Mouse (Mus musculus) gastrocnemius, postnatal 4 days (tissue): ENCODE measurements around the gene Rom1. TPM values are rescaled to one million over a fixed set of nuclear protein-coding genes. Genes with fewer than 3 reads are reported as not detected.
"Not testable (repeated sequence)": the region's sequence is repeated elsewhere in the genome, so short reads cannot be mapped to it uniquely, and the experiment has no call there.

Experiments used
- DNase-seq, 2 experiments: peaks; one replicate each; pipeline ENCODE4 v3.0.0; 2021 to 2022; ENCODE audit warnings: low spot score in 2 of 2, mixed read lengths in 2 of 2
- microRNA-seq: library from miRNA; unstranded; fragments of <30 nt; microRNA quantifications from one replicate; pipeline ENCODE4 v1.2.0, GENCODE M21; 2021
- total RNA-seq, 2 experiments: library from RNA; stranded (reverse); gene quantifications; 2 replicates each; pipeline ENCODE4 v1.2.3; 2021

The Rom1 gene
- total RNA-seq, 2 experiments from 2014 or later: 4.4 to 4.9 TPM

DNA sequence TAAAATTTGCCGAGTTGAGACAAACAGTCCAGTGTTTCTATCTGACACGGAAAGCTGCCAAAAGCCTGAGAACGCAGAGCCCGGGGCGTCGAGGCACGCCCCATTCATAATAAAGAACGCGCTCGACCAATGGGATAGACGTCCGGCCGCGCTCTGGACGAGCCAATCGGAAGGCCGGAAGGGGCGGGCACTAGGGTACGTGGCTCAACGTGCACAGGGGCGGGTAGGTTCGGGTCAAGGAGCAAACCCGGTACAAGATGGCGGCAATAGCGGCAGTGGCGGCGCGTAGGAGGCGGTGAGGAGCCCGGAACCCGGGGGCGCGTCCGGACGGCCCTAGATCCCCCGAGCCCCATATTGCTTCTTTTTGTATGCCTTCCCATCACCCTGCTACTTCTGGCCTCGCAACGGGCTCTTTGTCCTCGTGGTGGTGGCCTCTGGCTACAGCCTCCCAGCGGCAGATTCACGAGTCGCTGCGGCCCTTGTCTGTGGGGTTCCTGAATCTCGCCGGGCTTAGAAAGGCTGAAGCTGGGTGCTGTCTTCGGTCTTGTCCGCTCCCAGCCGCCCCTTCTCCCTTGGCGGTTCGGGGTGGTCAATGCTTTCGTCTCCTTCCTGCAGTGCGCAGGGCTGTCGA lies 31.2 kb downstream of the Rom1 start, which contains the start of gene Ganab:
Ganab (plus strand) TSS at position 207 of the 631 bp plus-strand sequence.
- DNase-seq: peak; percentile 88 to 95

DNA sequence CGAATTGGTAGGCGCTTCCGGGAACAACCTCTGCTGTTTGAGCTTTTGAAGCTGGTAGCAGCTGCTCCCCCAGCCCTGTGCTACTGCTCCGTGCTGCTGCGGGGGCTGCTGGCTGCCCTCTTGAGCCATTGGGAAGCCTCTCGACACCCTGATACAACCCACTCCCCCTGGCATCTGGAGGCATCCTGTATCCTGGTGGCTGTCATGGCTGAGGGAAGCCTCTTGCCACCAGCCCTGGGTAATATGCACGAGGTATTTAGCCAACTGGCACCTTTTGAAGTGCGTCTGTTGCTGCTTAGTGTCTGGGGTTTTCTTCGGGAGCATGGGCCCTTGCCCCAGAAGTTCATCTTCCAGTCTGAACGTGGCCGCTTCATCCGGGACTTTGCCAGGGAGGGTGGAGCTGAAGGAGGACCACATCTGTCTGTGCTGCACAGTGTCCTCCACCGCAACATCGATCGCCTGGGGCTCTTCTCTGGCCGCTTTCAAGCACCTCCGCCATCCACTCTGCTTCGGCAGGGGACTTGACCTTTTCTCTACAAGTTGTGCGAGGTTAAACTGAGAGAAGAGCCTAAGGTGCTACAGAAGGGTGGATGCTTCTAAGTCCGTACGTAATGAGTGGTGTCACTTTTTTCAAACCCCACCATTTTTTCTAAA lies 31.8 kb downstream of the Rom1 start:
- peak in 1 of 2 experiments; percentile 68 for DNase-seq

DNA sequence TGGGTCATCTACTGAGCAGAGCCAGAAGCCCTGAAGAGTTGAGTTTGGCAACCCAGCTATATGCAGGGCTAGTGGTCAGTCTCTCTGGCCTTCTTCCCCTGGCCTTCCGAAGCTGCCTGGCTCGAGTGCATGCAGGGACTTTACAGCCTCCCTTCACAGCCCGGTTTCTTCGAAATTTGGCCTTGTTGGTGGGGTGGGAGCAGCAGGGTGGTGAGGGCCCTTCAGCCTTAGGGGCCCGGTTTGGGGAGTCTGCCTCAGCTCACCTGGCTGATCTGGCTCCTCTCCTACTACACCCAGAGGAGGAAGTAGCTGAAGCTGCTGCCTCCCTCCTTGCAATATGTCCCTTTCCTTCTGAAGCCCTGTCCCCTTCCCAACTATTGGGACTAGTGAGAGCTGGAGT lies 32.9 kb downstream of the Rom1 start:
- DNase-seq: not testable (repeated sequence)

DNA sequence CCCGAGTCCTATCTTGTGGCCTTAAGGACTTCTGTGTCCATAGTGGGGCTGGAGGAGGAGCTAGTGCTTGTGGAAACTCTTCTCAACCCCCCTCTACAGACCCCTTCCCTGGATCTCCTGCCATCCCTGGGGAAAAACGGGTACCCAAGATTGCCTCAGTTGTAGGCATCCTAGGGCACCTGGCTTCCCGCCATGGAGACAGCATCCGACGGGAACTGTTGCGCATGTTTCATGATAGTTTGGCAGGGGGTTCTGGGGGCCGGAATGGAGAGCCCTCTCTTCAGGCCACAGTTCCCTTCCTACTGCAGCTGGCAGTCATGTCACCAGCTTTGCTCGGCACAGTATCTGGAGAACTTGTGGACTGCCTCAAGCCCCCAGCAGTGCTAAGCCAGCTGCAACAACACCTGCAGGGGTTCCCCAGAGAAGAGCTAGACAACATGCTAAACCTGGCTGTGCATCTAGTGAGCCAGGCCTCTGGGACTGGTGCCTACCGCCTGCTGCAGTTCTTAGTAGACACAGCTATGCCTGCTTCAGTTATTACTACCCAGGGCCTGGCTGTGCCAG lies 33.7 kb downstream of the Rom1 start:
- no peak for DNase-seq

DNA sequence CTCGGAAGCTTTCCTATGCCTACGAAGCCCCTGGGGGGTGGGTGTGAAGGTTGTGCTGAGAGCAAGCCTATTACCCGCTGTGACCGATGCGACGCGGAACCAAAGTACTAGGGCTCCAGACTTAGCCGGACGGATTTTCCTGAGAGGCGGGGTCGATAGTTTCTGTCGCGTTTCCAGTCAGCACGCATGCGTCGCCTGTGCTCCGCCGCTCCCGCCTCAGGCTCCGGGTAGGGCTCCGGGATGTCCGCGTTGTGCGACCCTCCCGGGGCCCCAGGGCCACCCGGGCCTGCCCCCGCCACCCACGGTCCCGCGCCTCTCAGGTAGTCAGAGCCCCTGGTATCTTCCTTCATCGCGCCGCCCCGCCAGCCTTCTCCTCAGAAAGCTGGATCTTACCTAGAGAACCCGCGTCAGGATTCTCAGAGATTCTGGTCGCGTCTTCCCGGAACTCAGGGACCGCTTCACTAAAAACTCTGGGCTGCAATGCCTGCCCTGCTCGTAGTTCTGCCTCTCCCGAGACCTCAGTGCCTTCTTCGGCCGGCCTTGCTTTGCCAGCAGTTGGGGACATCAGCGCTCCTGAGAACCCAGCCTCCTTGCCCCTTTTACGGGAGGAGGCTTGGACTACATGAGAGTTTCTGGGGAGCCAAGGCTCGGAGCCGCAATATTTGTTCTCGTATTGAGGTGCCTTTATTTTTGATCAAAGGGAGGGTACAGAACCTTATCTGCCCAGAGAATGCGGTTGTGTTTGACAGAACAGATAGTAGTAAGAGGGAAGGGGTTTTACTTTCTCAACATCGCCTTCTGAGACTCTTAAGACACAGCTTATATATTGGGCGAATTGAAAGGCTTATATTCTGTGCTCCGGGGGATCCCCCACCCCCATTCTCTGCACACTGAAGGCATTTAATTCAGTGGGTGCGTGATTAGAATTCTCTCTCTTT lies 36.1 kb downstream of the Rom1 start, which contains the start of gene Ints5:
Ints5 (plus strand) TSS at position 177 of the 938 bp plus-strand sequence.
- peak; percentile 70 to 84 for DNase-seq

DNA sequence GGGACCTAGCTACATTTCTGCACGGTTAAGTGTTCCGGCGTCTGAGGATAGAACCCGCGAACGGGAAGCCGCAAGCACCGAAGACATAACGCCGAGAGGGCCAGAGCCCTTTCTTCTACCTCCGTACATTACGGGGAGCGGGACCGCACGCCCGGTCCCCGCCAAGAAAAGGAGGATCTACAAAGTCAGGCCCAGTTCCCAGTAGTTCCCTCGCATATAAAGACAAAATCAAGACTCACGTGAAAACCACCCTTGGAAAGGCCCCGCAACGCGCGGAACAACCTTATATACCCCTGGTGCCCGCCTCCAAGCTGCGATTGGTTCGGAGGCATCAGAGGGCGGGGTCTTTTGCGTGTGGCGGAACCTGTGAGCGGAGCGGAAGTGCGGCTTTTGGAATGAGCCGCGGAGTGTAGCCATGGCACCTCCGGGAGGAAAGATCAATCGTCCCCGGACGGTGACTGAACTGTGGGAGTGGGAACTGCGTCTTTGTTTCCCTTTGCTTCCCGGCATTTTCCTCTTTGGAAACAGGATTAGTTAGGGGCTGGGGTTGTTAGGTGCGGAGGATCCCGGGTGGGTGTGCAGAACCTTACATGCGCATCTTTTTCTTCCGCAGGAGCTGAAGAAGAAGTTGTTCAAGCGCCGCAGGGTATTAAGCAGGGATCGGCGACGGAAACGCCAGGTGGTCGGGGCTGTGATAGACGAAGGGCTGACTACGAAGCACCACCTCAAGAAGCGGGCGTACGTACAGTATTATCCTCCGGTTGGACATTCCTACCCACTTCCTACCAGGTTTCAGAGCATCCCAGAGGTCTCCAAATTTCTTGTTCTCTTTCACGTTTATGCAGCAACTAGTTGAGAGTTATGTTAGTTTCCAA lies 40.4 kb downstream of the Rom1 start, which contains the start of the genes 1810009A15Rik and Gm49416:
1810009A15Rik (plus strand) TSS at position 343 of the 875 bp plus-strand sequence.
Gm49416 (plus strand) TSS at position 416 of the 875 bp plus-strand sequence.
- DNase-seq: peak; percentile 90 to 97

DNA sequence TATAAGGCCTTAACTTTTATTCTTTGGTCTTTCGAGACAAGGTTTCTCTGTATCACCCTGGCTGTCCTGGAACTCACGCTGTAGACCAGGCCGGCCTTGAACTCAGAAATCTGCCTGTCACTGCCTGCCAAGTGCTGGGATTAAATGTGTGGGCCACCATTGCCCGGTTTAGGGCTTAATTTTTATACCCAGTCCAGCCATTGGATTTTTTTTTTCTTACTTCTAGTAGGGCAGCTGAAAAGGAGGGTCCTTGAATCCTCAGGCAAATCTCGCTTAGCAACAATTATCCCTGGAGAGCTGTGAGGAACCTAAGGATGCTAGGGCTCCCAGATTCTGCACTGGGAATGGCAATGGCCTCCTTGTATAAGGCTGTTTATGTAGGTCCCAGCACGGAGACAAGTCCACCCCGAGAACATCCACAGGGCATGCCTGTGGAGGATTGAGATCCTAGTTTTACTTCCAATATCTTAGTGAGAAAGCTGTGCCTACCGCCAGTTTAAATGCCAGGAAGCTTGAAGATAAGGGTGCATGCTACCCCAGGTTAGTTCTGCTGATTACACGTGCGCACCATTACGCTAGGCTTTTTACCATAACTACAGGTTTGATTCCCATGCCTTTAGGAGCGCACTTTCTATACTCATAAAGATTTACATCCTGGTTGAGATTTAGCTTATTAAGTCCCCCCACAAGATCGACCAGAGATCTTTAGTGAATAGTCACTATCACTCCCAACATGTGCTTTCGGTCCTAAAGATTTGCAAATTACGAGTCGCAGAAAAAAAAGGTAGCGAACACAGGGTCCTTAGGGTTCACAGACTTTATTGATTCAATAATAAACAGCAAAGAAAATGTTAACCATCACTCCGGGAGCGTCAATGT lies 41.3 kb downstream of the Rom1 start:
- DNase-seq: no peak

DNA sequence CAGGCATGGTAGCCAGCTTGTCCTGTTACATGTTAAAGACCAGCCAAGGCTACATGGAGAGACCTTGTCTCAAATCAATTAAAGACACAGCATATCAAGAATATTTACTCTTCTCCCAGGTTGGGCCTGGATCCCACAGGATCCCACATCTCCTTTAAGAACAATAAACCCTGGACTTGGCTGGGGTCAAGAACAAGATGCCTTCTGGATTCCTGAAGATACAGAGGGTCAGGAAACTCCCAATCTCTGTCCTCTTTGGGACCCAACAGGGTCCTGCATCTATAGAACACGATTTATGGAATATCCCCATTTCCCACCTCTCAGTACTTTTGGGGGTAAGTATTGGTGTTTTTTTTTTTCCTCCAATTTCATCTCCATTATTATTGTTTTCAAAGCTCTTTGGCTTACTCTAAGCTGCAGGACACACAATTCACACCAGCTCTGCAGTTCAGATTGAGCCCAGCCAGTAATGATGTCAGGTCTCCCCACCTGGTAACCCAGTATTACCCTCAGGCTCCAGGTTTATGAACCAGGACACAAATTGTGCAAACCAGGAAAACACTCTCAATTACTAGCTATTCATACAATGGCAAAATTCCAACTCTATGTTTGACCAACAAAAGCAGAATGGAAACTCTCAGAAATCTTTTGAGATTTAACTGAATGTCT lies 42.1 kb downstream of the Rom1 start:
- no peak for DNase-seq

DNA sequence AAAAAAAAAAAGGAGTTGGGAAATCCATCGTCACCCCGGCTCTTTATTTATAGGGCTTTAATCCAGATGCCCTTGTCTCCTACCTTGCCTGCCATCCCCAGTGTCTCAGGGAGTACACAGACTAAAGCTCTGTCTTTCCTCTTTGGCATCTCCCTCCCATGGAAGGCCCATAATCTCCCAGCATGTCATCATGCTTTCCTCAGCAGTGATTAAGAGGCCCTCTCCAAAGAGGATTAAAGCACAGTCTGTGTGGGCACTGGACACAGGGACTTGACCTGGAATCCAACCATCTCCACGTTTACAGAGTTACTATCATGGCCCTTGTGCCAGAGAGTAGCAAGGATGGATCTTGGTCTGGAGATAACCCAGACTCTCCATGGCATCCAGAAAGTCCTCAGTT lies 45.5 kb downstream of the Rom1 start, which contains the start of the genes Lbhd1 and Gm49403:
Lbhd1 (plus strand) TSS at position 117 of the 400 bp plus-strand sequence.
Gm49403 (plus strand) TSS at position 315 of the 400 bp plus-strand sequence.
- no peak for DNase-seq

DNA sequence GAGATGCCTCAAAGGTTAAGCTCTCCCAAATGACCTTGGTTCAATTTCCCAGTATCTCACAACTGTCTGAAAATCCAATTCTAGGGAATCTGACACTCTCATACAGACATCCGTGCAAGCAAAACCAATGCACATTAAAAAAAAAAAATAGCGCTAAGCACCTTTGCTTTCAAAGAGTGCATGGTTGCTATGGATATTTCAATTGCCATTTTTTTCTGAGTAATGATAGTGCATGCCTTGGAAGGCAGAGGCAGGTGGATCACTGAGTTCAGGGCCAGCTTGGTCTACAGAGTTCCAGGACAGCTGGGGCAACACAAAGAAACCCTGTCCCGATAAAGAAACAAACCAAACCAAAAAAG lies 48.1 kb downstream of the Rom1 start:
- no peak for DNase-seq

DNA sequence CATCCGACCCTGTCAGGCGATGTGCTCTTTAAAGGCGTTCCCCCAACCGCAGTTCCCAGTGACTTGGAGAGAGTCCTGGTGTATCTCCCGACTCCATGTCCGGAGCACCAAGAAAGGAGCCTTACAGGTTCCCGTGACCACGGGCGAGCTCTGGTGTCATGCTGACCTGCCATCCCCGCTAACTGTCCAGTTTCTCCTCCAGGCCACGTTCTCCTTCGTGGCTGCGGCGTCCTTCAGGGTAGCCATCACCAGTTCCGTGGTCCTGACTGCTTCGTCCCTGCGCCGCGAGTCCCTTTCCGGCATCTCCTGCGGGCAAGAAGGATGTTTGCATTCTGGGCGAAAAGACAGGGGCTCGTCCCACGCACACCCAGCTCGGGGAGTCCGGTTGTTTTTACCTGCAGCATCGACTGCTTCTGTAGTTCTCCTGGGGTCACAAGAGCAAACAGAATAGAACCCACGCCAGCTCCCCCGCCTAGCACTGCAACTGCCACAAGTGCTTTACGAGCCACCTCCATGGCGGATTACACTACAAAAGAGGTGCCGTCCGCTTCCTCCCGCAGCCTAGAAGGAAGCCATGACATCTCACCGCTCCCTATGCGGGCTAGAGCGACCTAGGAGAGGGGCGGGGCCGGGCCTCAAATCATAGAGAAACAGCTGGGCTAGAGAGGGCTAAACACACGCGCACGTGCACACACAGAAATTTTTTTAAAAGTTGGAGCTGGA lies 48.7 kb downstream of the Rom1 start, which contains the start of gene Uqcc3:
Uqcc3 (minus strand) TSS at position 613 of the 723 bp plus-strand sequence.
- DNase-seq: peak; percentile 80 to 89

Small RNAs within 50 kb of the gene (microRNA-seq; reads per million reads assigned to microRNA genes)
- not detected for gene Mir5136

Other genes with a start within 250 kb of the Rom1 start
- gene Slc3a2, start 206.0 kb downstream of the Rom1 start, total RNA-seq: 10 to 100 TPM; 42.4 to 43.8 TPM
- gene Wdr74, start 193.5 kb downstream of the Rom1 start, total RNA-seq: 10 to 100 TPM; 34.5 to 35.1 TPM
- 1 to 10 TPM in 1 of 2 experiments, not detected in 1; 2.5 TPM for gene 1700092M07Rik, start 188.6 kb downstream of the Rom1 start, total RNA-seq
- 10 to 100 TPM; 59.1 to 60.5 TPM for gene Stx5a, start 187.9 kb downstream of the Rom1 start, total RNA-seq
- 10 to 100 TPM; 70.4 to 80.5 TPM for gene Nxf1, start 172.3 kb downstream of the Rom1 start, total RNA-seq
- gene Tmem223, start 158.4 kb downstream of the Rom1 start, total RNA-seq: 10 to 100 TPM; 71.4 to 85.6 TPM
- gene Tmem179b, start 154.9 kb downstream of the Rom1 start, total RNA-seq: 10 to 100 TPM; 19.3 to 21.9 TPM
- gene Taf6l, start 142.9 kb downstream of the Rom1 start, total RNA-seq: 10 to 100 TPM; 15.5 to 16.9 TPM
- gene Polr2g, start 130.8 kb downstream of the Rom1 start, total RNA-seq: 10 to 100 TPM; 61.0 to 65.4 TPM
- gene Zbtb3, start 126.8 kb downstream of the Rom1 start, total RNA-seq: 1 to 10 TPM; 1.4 to 1.5 TPM
- 10 to 100 TPM; 19.9 to 22.9 TPM for gene Ttc9c, start 110.0 kb downstream of the Rom1 start, total RNA-seq
- 10 to 100 TPM; 61.3 to 71.0 TPM for gene Hnrnpul2, start 109.3 kb downstream of the Rom1 start, total RNA-seq
- gene AC129217.1, start 99.6 kb downstream of the Rom1 start, total RNA-seq: under 1 TPM in 1 of 2 experiments, not detected in 1; 0.67 TPM
- 10 to 100 TPM; 22.1 to 24.2 TPM for gene Bscl2, start 91.9 kb downstream of the Rom1 start, total RNA-seq
- gene Gng3, start 90.2 kb downstream of the Rom1 start, total RNA-seq: under 1 TPM; 0.17 to 0.26 TPM
- 10 to 100 TPM; 18.7 to 22.9 TPM for gene Lrrn4cl, start 78.6 kb downstream of the Rom1 start, total RNA-seq
- gene Ubxn1, start 57.9 kb downstream of the Rom1 start, total RNA-seq: 100 to 1,000 TPM; 149 to 158 TPM
- 10 to 100 TPM; 48.1 to 49.3 TPM for gene Uqcc3, start 48.4 kb downstream of the Rom1 start, total RNA-seq
- gene Lbhd1, start 45.6 kb downstream of the Rom1 start, total RNA-seq: 10 to 100 TPM in 1 of 2 experiments, 1 to 10 TPM in 1; 2.4 to 11.4 TPM
- gene Gm49403, start 45.4 kb downstream of the Rom1 start, total RNA-seq: not detected
- 10 to 100 TPM; 30.0 to 30.9 TPM for gene 1810009A15Rik, start 40.5 kb downstream of the Rom1 start, total RNA-seq
- 1 to 10 TPM; 1.5 to 2.9 TPM for gene Gm49416, start 40.4 kb downstream of the Rom1 start, total RNA-seq
- 10 to 100 TPM; 19.0 to 20.1 TPM for gene Ints5, start 36.4 kb downstream of the Rom1 start, total RNA-seq
- 10 to 100 TPM; 74.2 to 77.0 TPM for gene Ganab, start 31.3 kb downstream of the Rom1 start, total RNA-seq
- 10 to 100 TPM; 29.6 to 31.6 TPM for gene B3gat3, start 9.0 kb downstream of the Rom1 start, total RNA-seq
- gene Eml3, start 196 bp upstream of the Rom1 start, total RNA-seq: 10 to 100 TPM; 24.3 to 26.7 TPM
- 10 to 100 TPM; 61.1 to 69.8 TPM for gene Mta2, start 12.5 kb upstream of the Rom1 start, total RNA-seq
- 10 to 100 TPM; 12.7 to 14.9 TPM for gene Tut1, start 24.5 kb upstream of the Rom1 start, total RNA-seq
- gene Eef1g, start 37.7 kb upstream of the Rom1 start, total RNA-seq: 100 to 1,000 TPM; 704 to 748 TPM
- 100 to 1,000 TPM; 377 to 414 TPM for gene Ahnak, start 59.9 kb upstream of the Rom1 start, total RNA-seq
- gene Scgb1a1, start 158.6 kb upstream of the Rom1 start, total RNA-seq: 1 to 10 TPM; 1.7 to 5.3 TPM
- 10 to 100 TPM; 11.5 to 14.4 TPM for gene Asrgl1, start 206.3 kb upstream of the Rom1 start, total RNA-seq